Comparison of ENCODE assay signal across 22 mouse cellular contexts in the genomic region with DNA sequence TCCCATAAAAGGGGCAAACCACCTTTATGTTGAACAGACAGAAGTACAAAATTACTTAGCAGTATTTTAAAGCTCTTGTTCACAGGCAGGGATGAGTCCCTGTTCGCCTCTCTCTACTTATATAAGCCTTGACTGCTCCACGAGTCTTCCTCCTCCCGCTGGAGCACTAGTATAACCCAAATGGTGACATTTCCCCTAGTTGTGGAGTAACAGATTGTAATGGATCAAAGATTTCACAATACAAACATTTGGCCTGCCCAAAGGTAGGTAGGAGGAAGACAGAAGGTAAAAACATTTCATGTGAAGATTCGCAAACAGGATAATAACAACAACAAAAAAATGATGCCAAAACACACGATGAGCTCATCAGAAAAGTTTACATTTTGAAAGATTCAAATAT.
DNase-seq lines count a peak whose midpoint lies in the region; ATAC-seq and TF ChIP-seq lines count a peak whose summit lies in the region.
"Had no signal": no experiment of that assay in that cellular context is flagged by ENCODE, and none has a peak within 500 bp of the region (broad histone marks: within the 10 kb centered on the region; RNA-seq: fewer than 3 reads in every experiment).

No protein-coding gene starts in this region.

- no peak for TF ChIP-seq CTCF in liver, adult 2 months (IDR thresholded peaks at IDR 0.05; ENCODE audit: low read depth, low read length)

- no peak overlapping the region for H3K4me2 ChIP-seq in liver, embryonic 12.5 days
- H3K4me2 ChIP-seq: embryonic facial prominence, embryonic 13.5 days; forebrain, embryonic 13.5 days; heart, embryonic 12.5 days; hindbrain, embryonic 14.5 days had no signal

- 25% methylated on average over 5 of the region's 5 CpGs for WGBS in liver, adult 2 months
- WGBS in liver, embryonic 12.5 days (ENCODE audit: insufficient replicate concordance) = 74% methylated on average over 5 of the region's 5 CpGs

- H3K27ac ChIP-seq in liver, adult 2 months (replicated peaks; ENCODE audit: insufficient read depth, low read depth, low read length) = no peak overlapping the region; the same call in 1 of the 2 replicates
- H3K27ac ChIP-seq in liver, embryonic 12.5 days = no peak overlapping the region
- H3K27ac ChIP-seq: embryonic facial prominence, embryonic 13.5 days; forebrain, embryonic 13.5 days; hindbrain, embryonic 10.5 days; hindbrain, embryonic 14.5 days had no signal

- H3K9ac ChIP-seq in liver, adult 2 months (ENCODE audit: low read depth, low read length) = no peak overlapping the region
- no peak overlapping the region for H3K9ac ChIP-seq in liver, embryonic 12.5 days
- H3K9ac ChIP-seq: embryonic facial prominence, embryonic 13.5 days; forebrain, embryonic 13.5 days; forebrain, postnatal 0 days; heart, embryonic 12.5 days; hindbrain, embryonic 14.5 days had no signal

- peak; percentile 39; the same call in 1 of the 2 replicates for ATAC-seq in frontal cortex, adult (ENCODE audit: low TSS enrichment)
- ATAC-seq in liver, embryonic 12.5 days = no peak
- ATAC-seq: CD4-positive, CD25-positive, alpha-beta regulatory T cell, adult 4 months; forebrain, embryonic 13.5 days; forebrain, postnatal 0 days had no signal

- H3K4me3 ChIP-seq in liver, adult 2 months (ENCODE audit: insufficient read depth, low read depth, low read length) = no peak overlapping the region
- no peak overlapping the region for H3K4me3 ChIP-seq in liver, embryonic 12.5 days
- H3K4me3 ChIP-seq: embryonic facial prominence, embryonic 13.5 days; forebrain, embryonic 13.5 days; heart, embryonic 12.5 days; hindbrain, embryonic 10.5 days had no signal

- no peak for TF ChIP-seq POLR2A in liver, adult 2 months (IDR thresholded peaks at IDR 0.05; ENCODE audit: extremely low read depth, insufficient read depth, low read length)

- H3K27me3 ChIP-seq in liver, adult 2 months (ENCODE audit: control insufficient read depth, insufficient read depth, low read length) = no peaks in the 10 kb centered on the region
- no peaks in the 10 kb centered on the region for H3K27me3 ChIP-seq in liver, embryonic 12.5 days (replicated peaks)
- H3K27me3 ChIP-seq: embryonic facial prominence, embryonic 13.5 days; forebrain, embryonic 13.5 days; heart, embryonic 12.5 days had no signal

- H3K9me3 ChIP-seq in liver, embryonic 12.5 days (replicated peaks) = no peaks in the 10 kb centered on the region
- H3K9me3 ChIP-seq: embryonic facial prominence, embryonic 13.5 days; forebrain, embryonic 13.5 days; G1E; heart, embryonic 12.5 days; hindbrain, embryonic 10.5 days had no signal

- no peak for DNase-seq in frontal cortex, adult 2 months (ENCODE audit: extremely low spot score in 1 of 2, low spot score in 1 of 2)
- peak; percentile 40 to 85 for DNase-seq in layer of hippocampus, adult 18-20 months (ENCODE audit: low spot score in 2 of 2)
- DNase-seq in layer of hippocampus, adult 9-10 months (ENCODE audit: low spot score) = no peak
- DNase-seq in liver, adult 2 months (ENCODE audit: extremely low read depth, low read depth, low spot score) = peak; percentile 97
- DNase-seq in embryo, embryonic 10.5 days (ENCODE audit: low spot score) = no peak
- DNase-seq: adrenal gland, adult 8-10 months; adrenal gland, postnatal 36 days; B cell, adult 2 months; cerebellum, adult 11 months; cerebellum, adult 8-10 months; cerebellum, postnatal 14 days; forebrain, postnatal 0 days; gastrocnemius, postnatal 36 days had no signal

- H3K79me2 ChIP-seq in liver, adult 2 months (ENCODE audit: control insufficient read depth, insufficient read depth, low read length) = no peaks in the 10 kb centered on the region

- H3K4me1 ChIP-seq in liver, adult 2 months (ENCODE audit: control insufficient read depth, insufficient read depth, low read length) = peaks cover 5% of the 10 kb centered on the region; the same call in 1 of the 2 replicates
- H3K4me1 ChIP-seq in liver, embryonic 12.5 days = no peaks in the 10 kb centered on the region
- H3K4me1 ChIP-seq: embryonic facial prominence, embryonic 13.5 days; hindbrain, embryonic 10.5 days had no signal

- H3K36me3 ChIP-seq in liver, adult 2 months (ENCODE audit: control insufficient read depth, insufficient read depth, low read length) = no peaks in the 10 kb centered on the region
- H3K36me3 ChIP-seq in liver, embryonic 12.5 days = no peaks in the 10 kb centered on the region
- H3K36me3 ChIP-seq: embryonic facial prominence, embryonic 13.5 days; G1E; heart, embryonic 12.5 days; hindbrain, embryonic 10.5 days had no signal

Comparison
In these comparisons a context has a peak if more than half of its experiments do, and no peak if none do; other contexts are left out.
1. DNase-seq: peak in layer of hippocampus, adult 18-20 months (2 of 2) and liver, adult 2 months (single experiment); none in frontal cortex, adult 2 months (0 of 2), layer of hippocampus, adult 9-10 months (single experiment) and embryo, embryonic 10.5 days (single experiment).